Mouse (Mus musculus) MEL (cell line): ENCODE results near the gene Gm20388. TPM values are rescaled to one million over a fixed set of nuclear protein-coding genes. Genes with fewer than 3 reads are reported as not detected.

Experiments used
- DNase-seq: peaks from one replicate; pipeline ENCODE4 v3.0.0; 2011; ENCODE audit warnings: low read depth, low spot score
- H3K27ac ChIP-seq: 2 replicates; pipeline ENCODE4 v1.5.1; 2012; ENCODE audit warnings: low read depth, mild to moderate bottlenecking, control low read depth, low read length, moderate library complexity; ENCODE audit not compliant: control insufficient read depth
- H3K27me3 ChIP-seq, 2 experiments: fragments of 150-350 bp in 1 of 2; sonication (generic) in 1 of 2; 2 replicates each; pipeline ENCODE4 v1.6.1; 2012; ENCODE audit warnings: low read length in 2 of 2, mild to moderate bottlenecking in 2 of 2, improper control_type of control experiment in 1 of 2, moderate library complexity in 1 of 2; ENCODE audit not compliant: insufficient read depth in 2 of 2, control insufficient read depth in 1 of 2
- H3K36me3 ChIP-seq, 2 experiments: 2 replicates each; pipeline ENCODE4 v1.6.1; 2012 to 2014; ENCODE audit warnings: low read length in 2 of 2, improper control_type of control experiment in 1 of 2, inconsistent platforms in 1 of 2, mild to moderate bottlenecking in 1 of 2; ENCODE audit not compliant: insufficient read depth in 2 of 2, control insufficient read depth in 1 of 2
- H3K4me1 ChIP-seq, 2 experiments: fragments of 150-350 bp in 1 of 2; sonication (generic) in 1 of 2; 2 replicates each; pipeline ENCODE4 v1.6.1; 2012; ENCODE audit warnings: low read length in 2 of 2, improper control_type of control experiment in 1 of 2, mild to moderate bottlenecking in 1 of 2; ENCODE audit not compliant: insufficient read depth in 2 of 2, control insufficient read depth in 1 of 2
- H3K4me3 ChIP-seq, 2 experiments: fragments of 150-350 bp in 1 of 2; sonication (generic) in 1 of 2; 2 replicates each; pipeline ENCODE4 v1.5.1; 2012; ENCODE audit warnings: low read depth in 2 of 2, low read length in 2 of 2, mild to moderate bottlenecking in 2 of 2, moderate library complexity in 2 of 2, control low read depth in 1 of 2, improper control_type of control experiment in 1 of 2; ENCODE audit not compliant: control insufficient read depth in 1 of 2, insufficient read depth in 1 of 2
- H3K79me2 ChIP-seq: 2 replicates; pipeline ENCODE4 v1.6.1; 2012; ENCODE audit warnings: mild to moderate bottlenecking, low read length, moderate library complexity; ENCODE audit not compliant: control insufficient read depth, poor library complexity, insufficient read depth
- H3K9ac ChIP-seq: 2 replicates; pipeline ENCODE4 v1.6.1; 2012; ENCODE audit warnings: low read depth, mild to moderate bottlenecking, control low read depth, low read length, moderate library complexity; ENCODE audit not compliant: control insufficient read depth, poor library complexity, severe bottlenecking
- H3K9me3 ChIP-seq: fragments of 150-350 bp; sonication (generic); replicated peaks from 2 replicates; pipeline ENCODE4 v1.6.1; 2012; ENCODE audit warnings: mild to moderate bottlenecking, low read length, improper control_type of control experiment, moderate library complexity; ENCODE audit not compliant: insufficient read depth
- CHD1 ChIP-seq: IDR thresholded peaks from 2 replicates; pipeline ENCODE4 v1.6.1; 2012; ENCODE audit warnings: low read depth, mild to moderate bottlenecking, inconsistent platforms, low read length, improper control_type of control experiment
- CHD2 ChIP-seq: IDR thresholded peaks from 2 replicates; pipeline ENCODE4 v1.6.1; 2011; ENCODE audit warnings: low read length, improper control_type of control experiment
- E2F4 ChIP-seq: IDR thresholded peaks from 2 replicates; pipeline ENCODE4 v1.6.1; 2011; ENCODE audit warnings: low read depth, low read length, improper control_type of control experiment, borderline replicate concordance
- ELF1 ChIP-seq: IDR thresholded peaks from 2 replicates; pipeline ENCODE4 v1.6.1; 2014; ENCODE audit warnings: low read depth, mild to moderate bottlenecking, inconsistent platforms, low read length, improper control_type of control experiment, moderate library complexity
- ETS1 ChIP-seq: IDR thresholded peaks from 2 replicates; pipeline ENCODE4 v1.6.1; 2012; ENCODE audit warnings: low read depth, mild to moderate bottlenecking, inconsistent platforms, low read length, improper control_type of control experiment, moderate library complexity
- GABPA ChIP-seq: IDR thresholded peaks from 2 replicates; pipeline ENCODE4 v1.6.1; 2012; ENCODE audit warnings: low read depth, mild to moderate bottlenecking, inconsistent platforms, low read length, improper control_type of control experiment, moderate library complexity
- JUND ChIP-seq: IDR thresholded peaks from 2 replicates; pipeline ENCODE4 v1.6.1; 2011; ENCODE audit warnings: low read depth, mild to moderate bottlenecking, improper control_type of control experiment, low read length
- MAFK ChIP-seq: IDR thresholded peaks from 2 replicates; pipeline ENCODE4 v1.6.1; 2011; ENCODE audit warnings: low read depth, mild to moderate bottlenecking, low read length, improper control_type of control experiment, borderline replicate concordance
- MEF2A ChIP-seq: IDR thresholded peaks from 2 replicates; pipeline ENCODE4 v1.6.1; 2014; ENCODE audit warnings: low read depth, mild to moderate bottlenecking, inconsistent platforms, low read length, improper control_type of control experiment; ENCODE audit not compliant: poor library complexity, insufficient replicate concordance, severe bottlenecking; ENCODE audit errors: extremely low read depth
- MXI1 ChIP-seq: IDR thresholded peaks from 2 replicates; pipeline ENCODE4 v1.6.1; 2011; ENCODE audit warnings: mild to moderate bottlenecking, low read depth, low read length, improper control_type of control experiment
- NELFE ChIP-seq: IDR thresholded peaks from 2 replicates; pipeline ENCODE4 v1.6.1; 2011; ENCODE audit warnings: low read depth, low read length, improper control_type of control experiment
- POLR2AphosphoS2 ChIP-seq: IDR thresholded peaks from 2 replicates; pipeline ENCODE4 v1.6.1; 2011; ENCODE audit warnings: low read length, improper control_type of control experiment
- RCOR1 ChIP-seq: IDR thresholded peaks from 2 replicates; pipeline ENCODE4 v1.6.1; 2012; ENCODE audit warnings: low read depth, mild to moderate bottlenecking, inconsistent platforms, low read length, improper control_type of control experiment
- TBP ChIP-seq: IDR thresholded peaks from 2 replicates; pipeline ENCODE4 v1.8.0; 2011; ENCODE audit warnings: low read depth, low read length, improper control_type of control experiment
- ZC3H11A ChIP-seq: IDR thresholded peaks from 2 replicates; pipeline ENCODE4 v1.6.1; 2012; ENCODE audit warnings: low read depth, mild to moderate bottlenecking, inconsistent platforms, low read length, improper control_type of control experiment
- ZKSCAN1 ChIP-seq: IDR thresholded peaks from 2 replicates; pipeline ENCODE4 v1.6.1; 2012; ENCODE audit warnings: low read depth, mild to moderate bottlenecking, inconsistent platforms, low read length, improper control_type of control experiment, moderate library complexity
- polyA plus RNA-seq, 2 experiments: library from polyadenylated mRNA; stranded (reverse) in 1 of 2; unstranded in 1 of 2; fragments of >175 nt in 1 of 2; fragments of >200 nt in 1 of 2; gene quantifications; 2 replicates each; pipeline versions ENCODE4 v1.2.1 to v1.2.4; 2012; ENCODE audit warnings: low replicate concordance in 2 of 2, low read depth in 1 of 2; ENCODE audit not compliant: insufficient read length in 2 of 2, insufficient read depth in 1 of 2, missing spikeins in 1 of 2
- total RNA-seq: library from RNA; depleted of rRNA; stranded (reverse); fragments of 300-350 nt; gene quantifications from 2 replicates; pipeline ENCODE4 v1.2.3, GENCODE M21; 2012

Gene Gm20388
- total and polyA plus RNA-seq, 3 experiments = 11.1 to 17.8 TPM; not detected in 1

GRCm38 (mm10) chr8:120548313-120548761, 637.7 kb downstream of the Gm20388 start:
- H3K36me3 ChIP-seq = peaks cover 2 to 9% of the 10 kb centered on the region in 2 experiments; a peak in 3 of 4 replicates
- H3K27me3 ChIP-seq = no peaks in the 10 kb centered on the region
- no peak for DNase-seq
- TF ChIP-seq ELF1 = no peak
- TF ChIP-seq MEF2A = no peak
- TF ChIP-seq E2F4 = no peak
- TF ChIP-seq CHD1 = no peak
- TF ChIP-seq GABPA = no peak
- no peak for TF ChIP-seq ZKSCAN1
- no peak for TF ChIP-seq ZC3H11A
- no peak for TF ChIP-seq CHD2
- TF ChIP-seq TBP = no peak
- TF ChIP-seq MAFK = no peak
- no peak for TF ChIP-seq ETS1
- TF ChIP-seq RCOR1 = no peak
- TF ChIP-seq MXI1 = no peak
- no peak for TF ChIP-seq POLR2AphosphoS2
- no peak for TF ChIP-seq JUND
- TF ChIP-seq, all 39 proteins: peak for 0
- H3K4me1 ChIP-seq = peaks cover 0 to 12% of the 10 kb centered on the region in 2 experiments; a peak in 2 of 4 replicates
- H3K27ac ChIP-seq = no peak overlapping the region
- peaks cover 97% of the 10 kb centered on the region for H3K79me2 ChIP-seq
- H3K9ac ChIP-seq = no peak overlapping the region
- H3K9me3 ChIP-seq = no peaks in the 10 kb centered on the region
- no peak overlapping the region for H3K4me3 ChIP-seq

GRCm38 (mm10) chr8:120549321-120549921, 638.8 kb downstream of the Gm20388 start:
- Histone ChIP-seq H3K36me3 (peaks cover 0 to 2% of the 10 kb centered on the region in 2 experiments; a peak in 1 of 4 replicates), H3K27ac (no peak overlapping the region), H3K4me3 (no peak overlapping the region), H3K9ac (no peak overlapping the region), H3K79me2 (peaks cover 97% of the 10 kb centered on the region), H3K4me1 (0 out of 4 replicates have a peak, but pooled peaks cover 0 to 2% of the 10 kb centered on the region in 2 experiments), H3K27me3 (no peaks in the 10 kb centered on the region), H3K9me3 (no peaks in the 10 kb centered on the region)
- DNase-seq = no peak
- TF ChIP-seq NELFE = no peak
